Mouse (Mus musculus) cerebellum, adult 2 months (tissue): ENCODE results near the gene Dkk3. TPM values are rescaled to one million over a fixed set of nuclear protein-coding genes. Genes with fewer than 3 reads are reported as not detected.
"Not testable (repeated sequence)": the region's sequence is repeated elsewhere in the genome, so short reads cannot be mapped to it uniquely, and the experiment has no call there.

Source experiments
- DNase-seq, 2 experiments: peaks; one replicate each; pipeline ENCODE4 v3.0.0; 2021
- H3K27ac ChIP-seq: fragments of 200-500 bp; 2 replicates; pipeline ENCODE4 v1.5.1; 2012; ENCODE audit warnings: low read length, control low read depth, inconsistent platforms; ENCODE audit not compliant: insufficient read depth
- H3K27me3 ChIP-seq: fragments of 200-500 bp; 2 replicates; pipeline ENCODE4 v1.6.1; 2012; ENCODE audit warnings: inconsistent platforms, mild to moderate bottlenecking, low read length, moderate library complexity; ENCODE audit not compliant: control insufficient read depth, insufficient read depth
- H3K4me1 ChIP-seq: fragments of 200-500 bp; 2 replicates; pipeline ENCODE4 v1.6.1; 2011; ENCODE audit warnings: low read length; ENCODE audit not compliant: control insufficient read depth, insufficient read depth
- H3K4me3 ChIP-seq: fragments of 200-500 bp; replicated peaks from 2 replicates; pipeline ENCODE3; 2011; ENCODE audit warnings: mild to moderate bottlenecking, low read depth, low read length, control low read depth; ENCODE audit not compliant: insufficient read depth
- CTCF ChIP-seq: fragments of 200-500 bp; IDR thresholded peaks from 2 replicates; pipeline ENCODE4 v1.5.1; 2011; ENCODE audit warnings: low read depth, mild to moderate bottlenecking, control low read depth, low read length, moderate library complexity, borderline replicate concordance; ENCODE audit not compliant: insufficient read depth
- POLR2A ChIP-seq: fragments of 200-500 bp; IDR thresholded peaks from 2 replicates; pipeline ENCODE4 v1.6.1; 2011; ENCODE audit warnings: low read length, control low read depth, borderline replicate concordance; ENCODE audit not compliant: insufficient read depth
- WGBS: fragments of 180-500 bp; shearing (Covaris S2); methylation state at CpG from one replicate; pipeline ENCODE4 v1.1.7; 2018; 5-methylcytosine and 5-hydroxymethylcytosine counted together
- polyA plus RNA-seq: library from polyadenylated mRNA; depleted of rRNA; stranded (reverse); fragments of >200 nt; gene quantifications from 2 replicates; pipeline ENCODE4 v1.2.3, GENCODE M21; 2012

The Dkk3 gene
- polyA plus RNA-seq, 1 experiment, result 20.4 TPM

- Histone ChIP-seq H3K27me3 (no peaks in the 10 kb centered on the region), H3K4me1 (no peaks in the 10 kb centered on the region), H3K27ac (no peak overlapping the region), H3K4me3 (no peak overlapping the region)
- TF ChIP-seq CTCF, result no peak
- TF ChIP-seq POLR2A, result no peak
- WGBS, result 76% methylated on average over 19 of the region's 19 CpGs
- DNase-seq, result no peak
These were observed 48.1 kb downstream of the Dkk3 start for GRCm38 (mm10) chr7:112110638-112111372.

GRCm38 (mm10) chr7:112108757-112109156, 50.1 kb downstream of the Dkk3 start:
- no peak for DNase-seq
- Histone ChIP-seq H3K4me1 (no peaks in the 10 kb centered on the region), H3K27ac (no peak overlapping the region), H3K4me3 (no peak overlapping the region), H3K27me3 (no peaks in the 10 kb centered on the region)
- TF ChIP-seq POLR2A (no peak), CTCF (no peak)

DNA sequence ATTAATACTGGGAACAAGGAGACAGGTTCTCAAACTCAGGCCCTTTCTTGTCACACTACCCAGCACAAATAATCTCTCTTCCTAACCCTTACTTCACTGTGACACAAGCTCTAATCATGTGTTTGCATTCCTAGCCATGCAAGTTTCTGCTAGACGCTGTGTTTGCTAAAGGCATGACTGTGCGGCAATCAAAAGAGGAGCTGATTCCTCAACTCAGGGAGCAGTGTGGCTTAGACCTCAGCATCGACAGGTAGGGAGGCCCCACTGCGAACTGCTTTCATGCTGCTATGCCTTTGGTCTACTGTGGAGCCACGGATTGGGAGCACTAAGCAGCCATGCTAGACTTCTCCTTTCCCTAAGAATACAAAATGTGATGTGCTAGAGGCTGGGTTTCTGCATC, 55.0 kb downstream of the Dkk3 start:
- DNase-seq, result no peak
- WGBS, result 90% methylated on average over 5 of the region's 5 CpGs
- no peaks in the 10 kb centered on the region for H3K4me1 ChIP-seq
- no peak overlapping the region for H3K27ac ChIP-seq
- H3K27me3 ChIP-seq, result no peaks in the 10 kb centered on the region
- TF ChIP-seq CTCF (no peak), POLR2A (no peak)
- H3K4me3 ChIP-seq, result no peak overlapping the region

GRCm38 (mm10) chr7:112102933-112103332, 55.9 kb downstream of the Dkk3 start:
- TF ChIP-seq CTCF (no peak), POLR2A (no peak)
- no peak overlapping the region for H3K4me3 ChIP-seq
- no peaks in the 10 kb centered on the region for H3K4me1 ChIP-seq
- no peaks in the 10 kb centered on the region for H3K27me3 ChIP-seq
- WGBS, result 86% methylated on average over 5 of the region's 5 CpGs
- H3K27ac ChIP-seq, result no peak overlapping the region
- DNase-seq, result no peak

DNA sequence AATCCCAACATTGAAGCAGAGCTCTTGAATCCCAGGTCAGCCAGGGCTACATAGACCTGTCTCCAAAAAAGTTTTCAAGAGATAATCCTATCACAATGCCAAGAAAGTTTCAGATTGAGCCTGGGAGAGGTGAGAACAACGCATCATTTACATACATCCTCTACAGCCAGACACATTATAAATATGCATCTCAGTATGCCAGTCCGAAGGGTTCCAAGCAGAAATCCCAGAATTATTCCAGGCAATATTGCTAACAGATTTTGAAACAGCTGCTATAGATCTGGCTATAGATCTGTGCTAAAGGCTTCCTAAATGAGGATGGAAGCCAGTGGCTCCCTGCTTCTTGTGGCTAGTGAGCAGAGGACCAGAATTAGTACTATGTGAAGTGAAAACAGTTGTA, 58.0 kb downstream of the Dkk3 start:
- no peak overlapping the region for H3K27ac ChIP-seq
- no peaks in the 10 kb centered on the region for H3K27me3 ChIP-seq
- WGBS, result 91% methylated on average over 2 of the region's 2 CpGs
- TF ChIP-seq CTCF (no peak), POLR2A (no peak)
- DNase-seq, result no peak
- no peak overlapping the region for H3K4me3 ChIP-seq
- H3K4me1 ChIP-seq, result no peaks in the 10 kb centered on the region

DNA sequence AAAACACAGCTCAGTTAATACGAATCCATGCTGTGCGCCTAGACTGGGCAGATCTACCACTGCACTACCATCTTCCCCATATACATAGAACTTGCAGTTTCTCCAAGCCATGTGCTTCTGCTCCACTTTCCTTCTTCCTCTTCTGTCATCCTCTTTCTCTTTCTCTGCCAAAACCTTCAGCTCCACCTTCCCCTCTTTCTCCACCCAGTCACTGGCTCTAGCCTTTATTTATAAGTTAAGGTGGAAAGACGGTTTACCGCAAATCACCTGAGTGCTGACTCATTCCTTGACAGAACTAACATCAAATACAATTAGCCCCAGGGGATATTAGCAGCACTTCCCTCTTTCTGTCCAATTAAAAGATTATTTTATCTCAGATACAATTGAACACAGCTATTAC, 63.9 kb downstream of the Dkk3 start:
- H3K27me3 ChIP-seq, H3K4me1 ChIP-seq, H3K27ac ChIP-seq, H3K4me3 ChIP-seq, DNase-seq: not testable (repeated sequence)
- WGBS, result 96% methylated on average over 4 of the region's 4 CpGs

DNA sequence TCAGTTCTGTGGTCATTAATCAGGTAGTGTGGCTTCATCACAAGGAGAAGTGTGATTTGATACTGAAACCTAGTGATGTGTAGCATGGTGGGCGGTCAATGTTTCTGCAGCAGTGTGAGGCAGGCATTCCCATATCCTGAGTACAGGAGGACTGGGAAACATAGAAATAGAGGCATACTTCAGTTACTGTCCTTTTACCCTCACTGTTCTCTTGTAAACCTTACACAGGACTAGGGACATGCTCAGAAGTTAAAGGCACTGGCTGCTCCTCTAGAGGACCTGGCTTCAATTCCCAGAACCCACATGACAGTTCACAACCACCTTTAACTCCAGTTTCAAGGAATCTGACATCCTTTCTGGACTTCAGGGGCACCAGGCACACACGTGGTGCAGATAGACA, 72.7 kb downstream of the Dkk3 start:
- TF ChIP-seq CTCF (no peak), POLR2A (no peak)
- H3K27ac ChIP-seq, result no peak overlapping the region
- H3K4me3 ChIP-seq, result no peak overlapping the region
- whole genome bisulfite sequencing, result 90% methylated on average over 2 of the region's 2 CpGs
- no peaks in the 10 kb centered on the region for H3K27me3 ChIP-seq
- no peaks in the 10 kb centered on the region for H3K4me1 ChIP-seq
- DNase-seq, result no peak

DNA sequence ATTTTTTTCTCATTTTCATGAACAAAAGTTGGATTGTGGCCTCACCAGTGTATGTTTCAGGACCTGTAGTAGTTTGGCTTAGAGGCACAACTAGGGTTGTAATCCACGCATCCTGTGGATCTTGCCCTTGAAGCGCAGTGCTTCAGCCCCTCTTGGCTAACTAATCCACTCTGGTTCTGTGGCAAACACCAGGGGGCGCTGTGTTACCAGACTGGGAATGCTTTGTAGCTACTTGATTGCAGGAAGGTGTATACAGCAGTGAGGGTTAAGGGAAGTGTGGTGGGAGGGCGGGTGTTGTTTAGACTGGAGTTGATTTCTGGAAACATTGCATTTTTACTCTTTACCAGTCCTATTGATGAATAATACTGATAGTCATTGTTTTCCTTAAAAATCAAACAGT, 73.8 kb downstream of the Dkk3 start:
- WGBS, result 14% methylated on average over 4 of the region's 4 CpGs
- H3K4me3 ChIP-seq, result no peak overlapping the region
- no peaks in the 10 kb centered on the region for H3K4me1 ChIP-seq
- no peaks in the 10 kb centered on the region for H3K27me3 ChIP-seq
- TF ChIP-seq CTCF, result peak; percentile 95
- TF ChIP-seq POLR2A, result no peak
- DNase-seq, result peak; percentile 80 to 90
- H3K27ac ChIP-seq, result no peak overlapping the region

- Histone ChIP-seq H3K4me3 (no peak overlapping the region), H3K27me3 (no peaks in the 10 kb centered on the region), H3K27ac (no peak overlapping the region), H3K4me1 (no peaks in the 10 kb centered on the region)
- DNase-seq, result no peak
- no peak for TF ChIP-seq POLR2A
- TF ChIP-seq CTCF, result no peak
- WGBS, result 78% methylated on average over 2 of the region's 2 CpGs
These were observed 74.6 kb downstream of the Dkk3 start for GRCm38 (mm10) chr7:112084222-112084621.
